Mouse (Mus musculus): ENCODE measurements at regions not wholly inside any gene's neighbourhood (a gene's known extent, or its start where the extent isn't known, plus 50 kb on each side); places are given as distances from the start of the nearest gene placed in this dataset.

GRCm38 (mm10) chr10:96753521-96753920 is 136.7 kb downstream of the Btg1 start:
- H3K27me3 ChIP-seq = no peaks in the 10 kb centered on the region
- no peak overlapping the region for H3K27ac ChIP-seq
- no peaks in the 10 kb centered on the region for H3K9me3 ChIP-seq
- no peak overlapping the region for H3K9ac ChIP-seq
- no peak overlapping the region for H3K4me3 ChIP-seq
- 50% methylated on average over 1 of the region's 1 CpGs for WGBS
- no peaks in the 10 kb centered on the region for H3K36me3 ChIP-seq
- H3K4me2 ChIP-seq (replicated peaks) = no peak overlapping the region
- H3K4me1 ChIP-seq = peaks cover 28% of the 10 kb centered on the region
- ATAC-seq (ENCODE audit: low FRiP score, low read depth) = no peak

DNA sequence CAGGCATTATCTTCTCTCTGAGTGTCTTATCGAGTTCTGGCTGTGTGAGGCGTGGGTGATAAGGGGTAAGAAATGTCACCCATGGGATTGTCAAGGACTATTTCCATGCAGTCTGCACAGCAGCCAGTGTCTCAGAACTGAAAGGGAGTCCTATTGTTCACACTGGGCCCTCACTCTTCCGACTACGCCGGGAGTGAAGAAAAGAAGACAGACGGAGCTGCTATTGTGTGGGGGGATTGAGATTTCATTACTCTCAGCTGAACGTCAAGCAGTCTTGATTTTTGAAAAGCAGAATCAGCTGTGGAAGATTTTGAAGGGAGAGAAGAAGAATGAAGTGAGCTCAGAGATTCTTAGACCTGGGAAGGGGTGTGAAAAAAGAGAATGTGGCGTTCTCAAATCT is 138.9 kb downstream of the Btg1 start:
- H3K9me3 ChIP-seq = no peaks in the 10 kb centered on the region
- ATAC-seq (ENCODE audit: low FRiP score, low read depth) = no peak
- WGBS = 66% methylated on average over 8 of the region's 8 CpGs

DNA sequence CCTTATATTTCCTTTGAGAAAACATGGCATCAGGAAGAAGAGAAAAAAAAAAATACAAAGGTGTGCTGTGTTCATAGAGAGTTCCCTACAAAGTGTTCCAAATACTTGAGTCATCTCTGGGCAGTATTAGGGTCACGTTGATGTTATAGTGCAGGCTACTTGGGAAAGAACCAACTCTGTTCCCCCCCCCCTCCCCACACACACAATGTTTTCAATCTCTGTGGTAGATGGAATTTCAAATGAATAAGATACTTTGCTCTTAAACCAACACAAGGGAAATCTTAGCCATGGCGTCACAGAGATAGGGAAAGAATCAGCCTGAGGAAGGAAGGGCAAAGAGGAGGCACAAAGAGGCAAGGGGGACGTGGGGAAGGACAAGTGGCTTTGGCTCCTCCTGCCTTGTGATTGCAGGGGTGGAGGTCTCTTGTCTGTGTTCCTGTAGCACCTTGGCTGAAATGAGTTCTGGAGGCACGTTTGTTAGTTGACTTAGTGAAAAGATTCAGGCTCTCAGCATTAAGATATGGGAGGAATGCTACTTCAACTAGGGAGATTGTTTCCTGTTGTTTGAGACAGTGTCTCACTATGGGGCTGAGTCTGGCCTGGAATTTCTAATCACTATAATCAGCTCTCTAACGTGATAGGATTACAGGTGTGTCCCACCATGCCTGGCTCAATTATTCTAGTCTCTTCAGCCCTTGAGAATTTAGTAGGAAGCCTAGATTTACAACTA is 139.7 kb downstream of the Btg1 start:
- ATAC-seq (ENCODE audit: low FRiP score, low read depth) = no peak
- 54% methylated on average over 5 of the region's 5 CpGs for WGBS

More for the DNA sequence above, 138.9 kb downstream of the Btg1 start:
- no peaks in the 10 kb centered on the region for H3K27me3 ChIP-seq
- H3K27ac ChIP-seq = no peak overlapping the region; the same call in 1 of the 2 replicates
- H3K4me1 ChIP-seq = peaks cover 28% of the 10 kb centered on the region
- no peak overlapping the region for H3K4me2 ChIP-seq (replicated peaks)
- no peaks in the 10 kb centered on the region for H3K36me3 ChIP-seq
- H3K9ac ChIP-seq = no peak overlapping the region
- H3K4me3 ChIP-seq = no peak overlapping the region

DNA sequence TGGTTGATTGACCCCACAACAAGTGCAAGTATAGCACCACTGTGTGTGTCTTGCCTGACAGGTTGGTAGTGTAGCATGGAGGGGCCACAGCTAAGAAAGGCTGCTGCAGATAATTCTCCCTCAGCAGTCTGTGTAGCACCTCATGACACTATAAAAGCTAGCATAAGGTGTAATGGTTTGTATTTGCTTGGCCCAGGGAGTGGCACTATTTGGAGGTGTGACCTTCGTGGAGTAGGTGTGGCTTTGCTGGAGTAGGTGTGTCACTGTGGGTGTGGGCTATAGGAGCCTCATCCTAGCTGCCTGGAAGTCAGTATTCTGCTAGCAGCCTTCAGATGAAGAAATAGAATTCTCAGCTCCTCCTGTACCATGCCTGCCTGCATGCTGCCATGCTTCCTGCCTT is 140.5 kb downstream of the Btg1 start:
- Histone ChIP-seq H3K36me3 (no peaks in the 10 kb centered on the region), H3K9me3 (no peaks in the 10 kb centered on the region), H3K4me3 (no peak overlapping the region), H3K27ac (no peak overlapping the region), H3K4me2 (replicated peaks) (no peak overlapping the region), H3K27me3 (no peaks in the 10 kb centered on the region), H3K4me1 (peaks cover 18% of the 10 kb centered on the region), H3K9ac (no peak overlapping the region)
- WGBS = 55% methylated on average over 1 of the region's 1 CpGs
- no peak for ATAC-seq (ENCODE audit: low FRiP score, low read depth)

More for the DNA sequence above, 139.7 kb downstream of the Btg1 start:
- H3K4me2 ChIP-seq (replicated peaks) = no peak overlapping the region
- H3K9me3 ChIP-seq = no peaks in the 10 kb centered on the region
- no peak overlapping the region for H3K27ac ChIP-seq
- no peak overlapping the region for H3K9ac ChIP-seq
- no peak overlapping the region for H3K4me3 ChIP-seq
- H3K36me3 ChIP-seq = no peaks in the 10 kb centered on the region
- no peaks in the 10 kb centered on the region for H3K27me3 ChIP-seq
- H3K4me1 ChIP-seq = peaks cover 24% of the 10 kb centered on the region

DNA sequence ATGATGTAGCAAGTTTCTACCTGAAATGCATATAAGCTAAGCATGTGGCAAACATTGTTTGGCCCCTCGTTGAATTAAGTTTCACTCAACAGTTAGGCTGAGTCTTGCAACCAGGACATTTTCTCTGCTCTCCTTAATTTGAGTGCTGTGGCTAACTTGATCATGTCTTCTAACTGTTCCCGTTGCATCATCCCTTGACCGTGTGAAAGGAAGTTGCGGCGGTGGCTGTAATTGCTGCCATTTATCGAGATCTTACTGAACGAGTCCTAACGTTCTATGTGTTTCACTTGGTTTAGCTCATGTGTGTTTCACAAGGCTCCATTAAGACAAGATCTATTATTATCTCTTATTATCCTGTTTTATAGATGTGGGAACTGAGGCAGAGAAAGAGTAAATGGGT is 144.8 kb downstream of the Btg1 start:
- no peak for ATAC-seq (ENCODE audit: low FRiP score, low read depth)
- H3K4me1 ChIP-seq = 0 out of 2 replicates have a peak, but pooled peaks cover under 1% of the 10 kb centered on the region
- no peak overlapping the region for H3K9ac ChIP-seq
- 79% methylated on average over 8 of the region's 8 CpGs for WGBS
- H3K9me3 ChIP-seq = no peaks in the 10 kb centered on the region
- H3K27ac ChIP-seq = no peak overlapping the region
- H3K27me3 ChIP-seq = no peaks in the 10 kb centered on the region
- no peaks in the 10 kb centered on the region for H3K36me3 ChIP-seq
- H3K4me3 ChIP-seq = no peak overlapping the region
- H3K4me2 ChIP-seq (replicated peaks) = no peak overlapping the region

GRCm38 (mm10) chr10:96765626-96766025 is 148.8 kb downstream of the Btg1 start:
- Histone ChIP-seq H3K27me3 (no peaks in the 10 kb centered on the region), H3K27ac (no peak overlapping the region)

DNA sequence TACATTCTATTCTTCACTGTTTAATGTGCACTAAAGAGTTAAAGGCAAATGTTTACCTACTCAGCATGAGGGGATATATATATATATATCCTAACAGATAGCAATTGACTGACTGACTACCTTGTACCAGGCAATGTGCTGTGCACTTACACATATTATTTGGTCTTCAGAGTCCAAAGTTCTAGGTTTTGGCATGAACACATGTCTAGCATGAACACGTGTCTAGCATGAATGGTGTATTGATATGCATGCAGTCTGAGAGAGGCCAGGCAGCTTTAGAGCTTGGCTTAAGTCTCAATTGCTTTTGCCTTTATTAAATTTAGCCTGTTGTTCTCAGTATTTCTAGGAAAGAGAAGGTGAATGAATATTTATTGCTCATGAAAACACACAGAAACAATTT is 161.4 kb downstream of the Btg1 start:
- ATAC-seq (ENCODE audit: low FRiP score, low read depth) = no peak
- Histone ChIP-seq H3K9me3 (no peaks in the 10 kb centered on the region), H3K27ac (no peak overlapping the region), H3K4me1 (no peaks in the 10 kb centered on the region), H3K36me3 (no peaks in the 10 kb centered on the region), H3K4me3 (no peak overlapping the region), H3K27me3 (no peaks in the 10 kb centered on the region), H3K4me2 (replicated peaks) (no peak overlapping the region), H3K9ac (no peak overlapping the region)
- 68% methylated on average over 1 of the region's 1 CpGs for whole genome bisulfite sequencing

More at GRCm38 (mm10) chr10:96765626-96766025, 148.8 kb downstream of the Btg1 start:
- Histone ChIP-seq H3K4me3 (no peak overlapping the region), H3K4me2 (replicated peaks) (no peak overlapping the region), H3K9me3 (no peaks in the 10 kb centered on the region), H3K4me1 (no peaks in the 10 kb centered on the region), H3K9ac (no peak overlapping the region), H3K36me3 (no peaks in the 10 kb centered on the region)
- 82% methylated on average over 5 of the region's 5 CpGs for WGBS
- ATAC-seq (ENCODE audit: low FRiP score, low read depth) = no peak

- no peak overlapping the region for H3K4me3 ChIP-seq
- 69% methylated on average over 5 of the region's 5 CpGs for WGBS
- no peaks in the 10 kb centered on the region for H3K9me3 ChIP-seq
- peaks cover 7% of the 10 kb centered on the region; the same call in 1 of the 2 replicates for H3K4me1 ChIP-seq
- H3K4me2 ChIP-seq (replicated peaks) = no peak overlapping the region
- no peak overlapping the region for H3K27ac ChIP-seq
- H3K36me3 ChIP-seq = no peaks in the 10 kb centered on the region
- no peaks in the 10 kb centered on the region for H3K27me3 ChIP-seq
- no peak for ATAC-seq (ENCODE audit: low FRiP score, low read depth)
- no peak overlapping the region for H3K9ac ChIP-seq
Measured at GRCm38 (mm10) chr10:96783966-96784365, 167.2 kb downstream of the Btg1 start.

DNA sequence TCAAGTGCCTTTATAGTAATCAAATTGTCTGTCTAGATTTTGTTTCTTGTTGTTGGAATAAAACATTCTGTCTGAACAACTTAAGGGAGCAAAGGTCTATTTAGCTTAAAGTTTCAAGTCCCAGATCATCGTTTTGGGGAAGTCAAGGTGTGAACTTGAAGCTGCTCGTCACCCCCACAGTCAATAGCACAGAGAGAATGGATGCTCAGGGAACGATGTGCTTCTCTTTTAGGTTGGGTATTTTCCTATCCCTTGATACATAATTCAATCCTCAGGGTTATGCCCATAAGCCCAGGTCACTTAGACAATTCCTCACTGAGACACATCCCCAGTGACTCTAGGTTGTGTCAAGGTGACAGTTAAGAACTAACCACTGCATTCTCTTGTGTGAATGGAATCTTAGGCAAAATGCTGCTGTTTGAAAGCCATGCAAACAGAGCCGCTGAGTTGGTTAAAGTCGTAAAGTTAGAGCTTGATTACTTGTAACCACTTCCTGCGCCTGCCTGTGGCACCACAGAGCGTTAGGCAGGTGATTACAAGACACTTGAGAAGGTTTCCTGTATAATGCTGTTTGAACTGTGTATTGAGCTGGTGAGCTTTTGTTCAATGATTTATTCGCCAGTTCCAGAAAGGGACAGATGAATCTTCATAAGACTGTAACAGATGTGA is 170.2 kb downstream of the Btg1 start:
- Histone ChIP-seq H3K4me1 (peaks cover 7% of the 10 kb centered on the region; the same call in 1 of the 2 replicates), H3K27ac (no peak overlapping the region), H3K9ac (no peak overlapping the region), H3K27me3 (no peaks in the 10 kb centered on the region), H3K36me3 (no peaks in the 10 kb centered on the region), H3K4me2 (replicated peaks) (no peak overlapping the region), H3K4me3 (no peak overlapping the region), H3K9me3 (no peaks in the 10 kb centered on the region)
- 29% methylated on average over 8 of the region's 8 CpGs for WGBS
- no peak for ATAC-seq (ENCODE audit: low FRiP score, low read depth)

DNA sequence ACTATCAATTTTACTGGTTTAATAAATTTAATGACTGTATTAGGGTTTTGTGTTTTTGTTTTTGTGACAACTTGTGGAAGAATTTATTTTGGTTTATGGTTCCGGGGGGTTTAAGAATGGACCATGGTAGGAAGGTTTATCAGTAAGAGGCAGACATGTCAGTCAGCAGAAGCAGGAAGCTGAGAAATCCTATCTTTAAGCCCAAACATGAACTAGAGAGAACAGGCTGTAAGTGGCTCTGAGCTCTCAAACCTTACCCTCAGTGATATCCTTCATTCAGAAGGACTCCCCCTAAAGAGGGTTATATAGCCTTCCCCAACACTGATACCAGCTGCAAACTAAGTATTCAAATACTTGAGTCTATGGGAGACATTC is 170.8 kb downstream of the Btg1 start:
- Histone ChIP-seq H3K27ac (no peak overlapping the region), H3K9me3 (no peaks in the 10 kb centered on the region), H3K9ac (no peak overlapping the region), H3K4me2 (replicated peaks) (no peak overlapping the region), H3K27me3 (no peaks in the 10 kb centered on the region), H3K4me1 (peaks cover 7% of the 10 kb centered on the region; the same call in 1 of the 2 replicates), H3K36me3 (no peaks in the 10 kb centered on the region), H3K4me3 (no peak overlapping the region)
- WGBS = 62% methylated on average over 1 of the region's 1 CpGs
- no peak for ATAC-seq (ENCODE audit: low FRiP score, low read depth)

DNA sequence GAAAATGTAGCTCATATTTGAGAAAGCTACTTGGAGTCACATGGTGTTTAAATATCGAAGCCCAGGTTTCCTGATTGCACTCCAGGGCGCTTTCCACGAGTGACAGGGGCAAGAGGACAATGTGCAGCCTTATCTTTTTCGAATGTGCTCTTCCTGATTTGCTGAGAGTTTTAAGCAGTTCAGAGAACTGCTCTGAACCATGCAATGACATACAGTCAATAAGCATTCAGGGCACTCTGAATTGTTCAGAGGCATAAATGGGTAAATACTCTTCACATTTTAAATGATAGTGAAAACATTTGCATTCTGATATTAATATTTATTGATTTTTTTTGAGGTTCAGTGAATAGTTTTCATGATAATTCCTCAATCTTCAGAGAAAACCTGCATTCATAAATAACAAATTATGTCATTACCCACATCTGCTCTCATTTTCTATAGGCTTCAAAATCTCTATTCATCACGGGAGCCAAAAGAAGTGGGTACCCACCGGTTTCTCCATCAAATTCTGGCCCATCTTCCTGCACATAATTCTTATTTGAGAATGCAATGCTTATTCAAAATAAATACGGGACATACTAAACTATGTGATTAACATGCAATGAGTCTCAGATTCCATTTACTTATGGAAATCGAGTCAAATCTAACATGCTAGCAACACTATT is 171.7 kb downstream of the Btg1 start:
- H3K4me2 ChIP-seq (replicated peaks) = no peak overlapping the region
- H3K4me1 ChIP-seq = peaks cover 7% of the 10 kb centered on the region; the same call in 1 of the 2 replicates
- H3K9me3 ChIP-seq = no peaks in the 10 kb centered on the region
- ATAC-seq (ENCODE audit: low FRiP score, low read depth) = no peak
- H3K4me3 ChIP-seq = no peak overlapping the region
- 76% methylated on average over 8 of the region's 8 CpGs for WGBS
- H3K36me3 ChIP-seq = no peaks in the 10 kb centered on the region
- H3K9ac ChIP-seq = no peak overlapping the region
- no peaks in the 10 kb centered on the region for H3K27me3 ChIP-seq
- H3K27ac ChIP-seq = no peak overlapping the region

DNA sequence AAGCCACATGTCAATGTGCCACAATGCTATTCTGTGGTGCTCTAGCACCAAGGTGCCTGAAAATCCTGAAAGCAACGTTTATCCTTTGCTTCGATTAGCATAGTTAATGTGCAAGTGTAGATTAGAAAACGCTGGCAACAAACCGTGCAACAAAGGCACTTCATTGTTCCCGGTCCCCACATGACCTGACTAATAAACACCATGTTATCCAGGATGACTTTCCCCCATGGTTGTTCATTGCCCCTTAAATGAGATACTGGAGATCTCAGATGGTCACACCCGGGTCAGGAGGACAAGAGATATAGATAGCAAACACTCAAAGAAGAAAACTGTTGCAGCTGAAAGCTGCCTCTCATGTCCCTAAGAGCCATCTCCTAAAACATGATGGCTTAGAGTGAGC is 180.3 kb downstream of the Btg1 start:
- Histone ChIP-seq H3K4me1 (no peaks in the 10 kb centered on the region), H3K9me3 (no peaks in the 10 kb centered on the region), H3K4me2 (replicated peaks) (no peak overlapping the region), H3K9ac (no peak overlapping the region), H3K36me3 (no peaks in the 10 kb centered on the region), H3K27me3 (no peaks in the 10 kb centered on the region), H3K4me3 (no peak overlapping the region), H3K27ac (no peak overlapping the region)
- WGBS = 83% methylated on average over 6 of the region's 6 CpGs
- ATAC-seq (ENCODE audit: low FRiP score, low read depth) = no peak
